Mouse (Mus musculus) CD4-positive, CD25-positive, alpha-beta regulatory T cell, adult 2 months (primary cell): ENCODE data around the gene Atp11a.
A peak's percentile ranks its signal among the peaks of the same experiment; 100 is the strongest.

ENCODE experiments used
- DNase-seq: peaks from one replicate; pipeline ENCODE4 v3.0.0-alpha.2; 2012; ENCODE audit warnings: low read depth, low spot score

Atp11a gene

GRCm38 (mm10) chr8:12756391-12757157, at the start of gene Atp11a:
Gene Atp11a (plus strand): TSS chr8:12757014.
- peak; percentile 91 for DNase-seq

GRCm38 (mm10) chr8:12711623-12712022, 45.2 kb upstream of the Atp11a start:
- no peak for DNase-seq

GRCm38 (mm10) chr8:12715861-12716585, 40.8 kb upstream of the Atp11a start:
- DNase-seq, result no peak

- no peak for DNase-seq
Measured at GRCm38 (mm10) chr8:12719091-12719490, 37.7 kb upstream of the Atp11a start.

GRCm38 (mm10) chr8:12728644-12729043, 28.2 kb upstream of the Atp11a start:
- DNase-seq, result no peak

GRCm38 (mm10) chr8:12730780-12731179, 26.0 kb upstream of the Atp11a start:
- DNase-seq, result no peak

GRCm38 (mm10) chr8:12732431-12732830, 24.4 kb upstream of the Atp11a start:
- no peak for DNase-seq

GRCm38 (mm10) chr8:12739113-12739512, 17.7 kb upstream of the Atp11a start:
- DNase-seq, result no peak

GRCm38 (mm10) chr8:12743390-12743789, 13.4 kb upstream of the Atp11a start:
- DNase-seq, result no peak

- no peak for DNase-seq
Measured at GRCm38 (mm10) chr8:12748183-12748582, 8.6 kb upstream of the Atp11a start.

GRCm38 (mm10) chr8:12749116-12749515, 7.7 kb upstream of the Atp11a start:
- DNase-seq, result no peak

- DNase-seq, result no peak
Measured at GRCm38 (mm10) chr8:12753054-12753453, 3.8 kb upstream of the Atp11a start.

- no peak for DNase-seq
Measured at GRCm38 (mm10) chr8:12754115-12754514, 2.7 kb upstream of the Atp11a start.

- peak; percentile 57 for DNase-seq
Measured at GRCm38 (mm10) chr8:12755312-12755711, 1.5 kb upstream of the Atp11a start.

- DNase-seq, result peak; percentile 9
Measured at GRCm38 (mm10) chr8:12755826-12756225, 988 bp upstream of the Atp11a start.

GRCm38 (mm10) chr8:12757231-12757940, 572 bp downstream of the Atp11a start:
- DNase-seq, result peak; percentile 39

GRCm38 (mm10) chr8:12759963-12760362, 3.1 kb downstream of the Atp11a start:
- DNase-seq, result no peak

- no peak for DNase-seq
Measured at GRCm38 (mm10) chr8:12761873-12762272, 5.1 kb downstream of the Atp11a start.

GRCm38 (mm10) chr8:12763565-12764108, 6.8 kb downstream of the Atp11a start:
- DNase-seq, result no peak

- no peak for DNase-seq
Measured at GRCm38 (mm10) chr8:12764971-12765370, 8.2 kb downstream of the Atp11a start.

GRCm38 (mm10) chr8:12767176-12767575, 10.4 kb downstream of the Atp11a start:
- no peak for DNase-seq

GRCm38 (mm10) chr8:12768747-12769146, 11.9 kb downstream of the Atp11a start:
- no peak for DNase-seq
